ENCODE assay signal across 15 mouse cellular contexts in genomic region chr17:81698789-81699188, GRCm38 (mm10). TPM values are rescaled to one million over a fixed set of nuclear protein-coding genes. Genes with fewer than 3 reads are reported as not detected.
DNase-seq lines count a peak whose midpoint lies in the region; ATAC-seq lines count a peak whose summit lies in the region.
"Had no signal": no experiment of that assay in that cellular context is flagged by ENCODE, and none has a peak within 500 bp of the region (broad histone marks: within the 10 kb centered on the region; RNA-seq: fewer than 3 reads in every experiment).

No protein-coding gene starts in this region.

- 42% methylated on average over 10 of the region's 10 CpGs for WGBS in heart, embryonic 13.5 days
- 24% methylated on average over 10 of the region's 10 CpGs for WGBS in intestine, embryonic 15.5 days
- WGBS in intestine, embryonic 16.5 days = 30% methylated on average over 10 of the region's 10 CpGs
- WGBS in neural tube, embryonic 13.5 days = 31% methylated on average over 10 of the region's 10 CpGs

- peak overlapping the region; percentile 14; the same call in 1 of the 2 replicates for H3K4me2 ChIP-seq in heart, embryonic 13.5 days
- H3K4me2 ChIP-seq in intestine, embryonic 15.5 days (replicated peaks) = 0 out of 2 replicates have a peak overlapping the region, but pooled peaks have one; percentile 13
- H3K4me2 ChIP-seq in intestine, embryonic 16.5 days (ENCODE audit: low read depth, low read length) = no peak overlapping the region
- peak overlapping the region; percentile 13; the same call in 1 of the 2 replicates for H3K4me2 ChIP-seq in neural tube, embryonic 13.5 days
- H3K4me2 ChIP-seq: embryonic facial prominence, embryonic 15.5 days; forebrain, embryonic 12.5 days; neural tube, embryonic 12.5 days had no signal

- ATAC-seq in heart, embryonic 13.5 days (ENCODE audit: extremely low read depth, insufficient number of reproducible peaks, low FRiP score, low TSS enrichment) = no peak
- ATAC-seq in intestine, embryonic 15.5 days = no peak
- no peak for ATAC-seq in intestine, embryonic 16.5 days
- no peak for ATAC-seq in neural tube, embryonic 13.5 days (ENCODE audit: low read depth)
- peak; percentile 30; the same call in 1 of the 2 replicates for ATAC-seq in megakaryocyte progenitor cell, adult 5-6 weeks (replicated peaks; ENCODE audit: poor library complexity)

- no peaks in the 10 kb centered on the region for H3K27me3 ChIP-seq in heart, embryonic 13.5 days (replicated peaks)
- H3K27me3 ChIP-seq in intestine, embryonic 15.5 days (replicated peaks) = no peaks in the 10 kb centered on the region
- H3K27me3 ChIP-seq in intestine, embryonic 16.5 days (replicated peaks; ENCODE audit: control insufficient read depth, insufficient read depth, low read length) = no peaks in the 10 kb centered on the region
- H3K27me3 ChIP-seq in neural tube, embryonic 13.5 days = no peaks in the 10 kb centered on the region
- H3K27me3 ChIP-seq: embryonic facial prominence, embryonic 15.5 days; forebrain, embryonic 12.5 days; neural tube, embryonic 12.5 days had no signal

- intact Hi-C loops in heart, postnatal 14 days (cut with DNase I) = no loop called here

- no peaks in the 10 kb centered on the region for H3K9me3 ChIP-seq in heart, embryonic 13.5 days
- H3K9me3 ChIP-seq in intestine, embryonic 15.5 days = no peaks in the 10 kb centered on the region
- H3K9me3 ChIP-seq in intestine, embryonic 16.5 days (ENCODE audit: control insufficient read depth, low read length) = no peaks in the 10 kb centered on the region
- H3K9me3 ChIP-seq in neural tube, embryonic 13.5 days = no peaks in the 10 kb centered on the region
- H3K9me3 ChIP-seq: embryonic facial prominence, embryonic 15.5 days; forebrain, embryonic 12.5 days; neural tube, embryonic 12.5 days had no signal

- H3K27ac ChIP-seq in heart, embryonic 13.5 days (replicated peaks) = peak overlapping the region; percentile 48
- no peak overlapping the region for H3K27ac ChIP-seq in intestine, embryonic 15.5 days
- no peak overlapping the region for H3K27ac ChIP-seq in intestine, embryonic 16.5 days (ENCODE audit: low read length)
- H3K27ac ChIP-seq in neural tube, embryonic 13.5 days (replicated peaks) = no peak overlapping the region
- H3K27ac ChIP-seq: embryonic facial prominence, embryonic 15.5 days; forebrain, embryonic 12.5 days; neural tube, embryonic 12.5 days had no signal

- DNase-seq in heart, postnatal 14 days = no peak
- DNase-seq in neural tube, embryonic 10.5 days (ENCODE audit: extremely low spot score, low spot score) = no peak
- DNase-seq: adrenal gland, adult 8-10 months; B cell, adult 2 months; kidney, adult 9 months; layer of hippocampus, adult 9-11 months; thymus, postnatal 25 days had no signal

- H3K4me3 ChIP-seq in heart, embryonic 13.5 days = no peak overlapping the region
- H3K4me3 ChIP-seq in intestine, embryonic 15.5 days (replicated peaks) = no peak overlapping the region
- no peak overlapping the region for H3K4me3 ChIP-seq in intestine, embryonic 16.5 days (ENCODE audit: low read length)
- no peak overlapping the region for H3K4me3 ChIP-seq in neural tube, embryonic 13.5 days
- H3K4me3 ChIP-seq: embryonic facial prominence, embryonic 15.5 days; forebrain, embryonic 12.5 days; neural tube, embryonic 12.5 days had no signal

- peaks cover 44% of the 10 kb centered on the region for H3K4me1 ChIP-seq in heart, embryonic 13.5 days
- H3K4me1 ChIP-seq in intestine, embryonic 15.5 days (replicated peaks) = no peaks in the 10 kb centered on the region; the same call in 1 of the 2 replicates
- H3K4me1 ChIP-seq in intestine, embryonic 16.5 days (ENCODE audit: control insufficient read depth, insufficient read depth, low read length) = peaks cover 8% of the 10 kb centered on the region
- peaks cover 11% of the 10 kb centered on the region for H3K4me1 ChIP-seq in neural tube, embryonic 13.5 days (replicated peaks)
- H3K4me1 ChIP-seq: embryonic facial prominence, embryonic 15.5 days; neural tube, embryonic 12.5 days had no signal

- H3K9ac ChIP-seq in heart, embryonic 13.5 days = no peak overlapping the region; the same call in 1 of the 2 replicates
- no peak overlapping the region for H3K9ac ChIP-seq in intestine, embryonic 15.5 days
- H3K9ac ChIP-seq in intestine, embryonic 16.5 days (ENCODE audit: low read depth, low read length) = no peak overlapping the region
- no peak overlapping the region for H3K9ac ChIP-seq in neural tube, embryonic 13.5 days
- H3K9ac ChIP-seq: embryonic facial prominence, embryonic 15.5 days; forebrain, embryonic 12.5 days; neural tube, embryonic 12.5 days had no signal

- H3K36me3 ChIP-seq in heart, embryonic 13.5 days = peaks cover 51% of the 10 kb centered on the region
- H3K36me3 ChIP-seq in intestine, embryonic 15.5 days = no peaks in the 10 kb centered on the region
- no peaks in the 10 kb centered on the region for H3K36me3 ChIP-seq in intestine, embryonic 16.5 days (ENCODE audit: control insufficient read depth, insufficient read depth, low read length)
- no peaks in the 10 kb centered on the region for H3K36me3 ChIP-seq in neural tube, embryonic 13.5 days
- H3K36me3 ChIP-seq: embryonic facial prominence, embryonic 15.5 days; forebrain, embryonic 12.5 days; neural tube, embryonic 12.5 days had no signal

RNA-seq across cellular contexts. Expression of gene Slc8a1, which starts 39.4 kb away (rescaled TPM):
- 67.6 and 73.3 TPM in 2 replicates for polyA plus RNA-seq in heart, embryonic 13.5 days (2015; fragmentation: Nextera tagmentation; extraction: Ambion mirVana)
- total RNA-seq in heart, postnatal 14 days (2021) = 100 to 1,000 TPM; 367 to 433 TPM
- polyA plus RNA-seq in intestine, embryonic 15.5 days (2015; fragmentation: Nextera tagmentation; extraction: Ambion mirVana) = 5.1 and 5.5 TPM in 2 replicates
- polyA plus RNA-seq in intestine, embryonic 16.5 days (2015; fragmentation: Nextera tagmentation; extraction: Ambion mirVana) = 3.6 and 4.1 TPM in 2 replicates
- polyA plus RNA-seq in neural tube, embryonic 13.5 days (2015; fragmentation: Nextera tagmentation; extraction: Ambion mirVana) = 12.8 and 13.8 TPM in 2 replicates
- 2.9 and 5.8 TPM in 2 replicates for total RNA-seq in megakaryocyte progenitor cell, adult 5-6 weeks (2015)
- total RNA-seq in megakaryocyte progenitor cell, adult 5-6 weeks (2017) = 4.5 and 4.8 TPM in 2 replicates
